Mouse (Mus musculus): Measurements from ENCODE around the gene Amd1.

DNA sequence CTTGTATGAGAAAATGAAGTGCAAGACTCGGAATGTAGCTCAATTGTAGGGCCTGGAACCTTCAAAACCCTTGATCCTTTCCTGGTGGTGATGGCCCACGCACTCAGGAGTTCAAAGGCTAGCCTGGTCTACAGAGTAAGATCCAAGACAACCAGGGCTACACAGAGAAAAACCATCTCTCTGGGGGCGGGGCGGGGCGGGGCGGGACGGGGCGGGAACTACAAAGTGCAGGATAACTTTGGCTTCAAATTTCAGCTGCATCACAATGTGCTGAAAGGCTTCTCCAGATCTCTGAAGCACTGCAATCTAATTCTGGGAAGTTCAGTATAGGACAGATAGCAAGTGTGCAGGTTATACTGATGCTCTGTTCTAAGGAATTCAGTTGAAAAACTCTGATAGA, 42.4 kb downstream of the Amd1 start:
- no peak for TF ChIP-seq CTCF (IDR thresholded peaks at IDR 0.05; ENCODE audit: low read depth)
- TF ChIP-seq EP300 (IDR thresholded peaks at IDR 0.05; ENCODE audit: low read depth) = no peak

Data from liver, postnatal 0 days (tissue).